Mouse (Mus musculus): ENCODE results near the gene Lrp1. TPM values are rescaled to one million over a fixed set of nuclear protein-coding genes. Genes with fewer than 3 reads are reported as not detected.

The Lrp1 gene
- total RNA-seq, 2 experiments from 2014 or later: 40.8 to 43.4 TPM

GRCm38 (mm10) chr10:127652906-127653638 lies 32.1 kb upstream of the Lrp1 start:
- DNase-seq (ENCODE audit: low spot score): no peak

GRCm38 (mm10) chr10:127645791-127646190 lies 24.8 kb upstream of the Lrp1 start:
- no peak for DNase-seq (ENCODE audit: low spot score)

GRCm38 (mm10) chr10:127643553-127644238 lies 22.7 kb upstream of the Lrp1 start:
- DNase-seq (ENCODE audit: low spot score): peak; percentile 87

- DNase-seq (ENCODE audit: low spot score): peak; percentile 76
Observed at GRCm38 (mm10) chr10:127642772-127643552, 22.0 kb upstream of the Lrp1 start, which contains the start of gene Stat6. TSS of gene Stat6 (plus strand) at chr10:127642986.

- peak; percentile 91 for DNase-seq (ENCODE audit: low spot score)
Observed at GRCm38 (mm10) chr10:127641861-127642771, 21.2 kb upstream of the Lrp1 start.

GRCm38 (mm10) chr10:127640421-127640820 lies 19.5 kb upstream of the Lrp1 start:
- no peak for DNase-seq (ENCODE audit: low spot score)

GRCm38 (mm10) chr10:127632668-127633271 lies 11.8 kb upstream of the Lrp1 start:
- DNase-seq (ENCODE audit: low spot score): no peak

GRCm38 (mm10) chr10:127631261-127632214 lies 10.6 kb upstream of the Lrp1 start:
- peak; percentile 53 for DNase-seq (ENCODE audit: low spot score)

GRCm38 (mm10) chr10:127626433-127626832 lies 5.5 kb upstream of the Lrp1 start:
- peak; percentile 53 for DNase-seq (ENCODE audit: low spot score)

- no peak for DNase-seq (ENCODE audit: low spot score)
Observed at GRCm38 (mm10) chr10:127623439-127624216, 2.7 kb upstream of the Lrp1 start.

- DNase-seq (ENCODE audit: low spot score): no peak
Observed at GRCm38 (mm10) chr10:127622661-127623060, 1.7 kb upstream of the Lrp1 start.

- DNase-seq (ENCODE audit: low spot score): peak; percentile 85
Observed at GRCm38 (mm10) chr10:127622057-127622392, 1.1 kb upstream of the Lrp1 start.

GRCm38 (mm10) chr10:127621191-127622056 lies 476 bp upstream of the Lrp1 start:
- DNase-seq (ENCODE audit: low spot score): peak; percentile 92

GRCm38 (mm10) chr10:127619941-127620405 lies 975 bp downstream of the Lrp1 start:
- DNase-seq (ENCODE audit: low spot score): peak; percentile 32

- no peak for DNase-seq (ENCODE audit: low spot score)
Observed at GRCm38 (mm10) chr10:127619119-127619721, 1.7 kb downstream of the Lrp1 start.

GRCm38 (mm10) chr10:127618173-127618572 lies 2.8 kb downstream of the Lrp1 start:
- no peak for DNase-seq (ENCODE audit: low spot score)

GRCm38 (mm10) chr10:127617294-127617693 lies 3.7 kb downstream of the Lrp1 start:
- no peak for DNase-seq (ENCODE audit: low spot score)

Measured in gastrocnemius, adult 18-20 months (tissue).